Mouse (Mus musculus) intestine, embryonic 15.5 days (tissue): ENCODE data around the gene Sh3bgrl3. TPM values are rescaled to one million over a fixed set of nuclear protein-coding genes. Genes with fewer than 3 reads are reported as not detected.

Experiments
- ATAC-seq: fragments of 200-750 bp; cut with Nextera tagmentation; 2 replicates; pipeline ENCODE4 v1.8.0; 2017; ENCODE audit warnings: moderate TSS enrichment, moderate library complexity
- H3K27ac ChIP-seq: fragments of 300-500 bp; sonication (generic); 2 replicates; pipeline ENCODE4 v1.5.1; 2015; ENCODE audit warnings: mild to moderate bottlenecking, inconsistent platforms
- H3K27me3 ChIP-seq: fragments of 300-500 bp; sonication (generic); replicated peaks from 2 replicates; pipeline ENCODE4 v1.6.1; 2015; ENCODE audit warnings: inconsistent platforms
- H3K36me3 ChIP-seq: fragments of 300-500 bp; sonication (generic); 2 replicates; pipeline ENCODE4 v1.6.1; 2015; ENCODE audit warnings: inconsistent platforms
- H3K4me1 ChIP-seq: fragments of 300-500 bp; sonication (generic); replicated peaks from 2 replicates; pipeline ENCODE4 v1.6.1; 2015; ENCODE audit warnings: inconsistent platforms
- H3K4me2 ChIP-seq: fragments of 300-500 bp; sonication (generic); replicated peaks from 2 replicates; pipeline ENCODE4 v1.6.1; 2015; ENCODE audit warnings: mild to moderate bottlenecking, inconsistent platforms
- H3K4me3 ChIP-seq: fragments of 300-500 bp; sonication (generic); replicated peaks from 2 replicates; pipeline ENCODE4 v1.5.1; 2015; ENCODE audit warnings: inconsistent platforms
- H3K9ac ChIP-seq: fragments of 300-500 bp; sonication (generic); 2 replicates; pipeline ENCODE4 v1.6.1; 2015; ENCODE audit warnings: inconsistent platforms
- H3K9me3 ChIP-seq: fragments of 300-500 bp; sonication (generic); 2 replicates; pipeline ENCODE4 v1.6.1; 2016; ENCODE audit warnings: inconsistent platforms
- WGBS: fragments of 180-500 bp; shearing (Covaris S2); methylation state at CpG from one replicate; pipeline ENCODE4 v1.1.7; 2015; 5-methylcytosine and 5-hydroxymethylcytosine counted together
- polyA plus RNA-seq: library from polyadenylated mRNA; unstranded; fragments of >200 nt; fragmentation: Nextera tagmentation; extraction: Ambion mirVana; gene quantifications from 2 replicates; pipeline ENCODE4 v1.2.1, GENCODE M21; 2015

Gene Sh3bgrl3
- polyA plus RNA-seq, 1 experiment from 2014 or later, result 362 TPM

- Histone ChIP-seq H3K4me1 (peaks cover 48% of the 10 kb centered on the region), H3K4me3 (no peak overlapping the region), H3K9me3 (no peaks in the 10 kb centered on the region), H3K4me2 (peak overlapping the region; percentile 89; the same call in 1 of the 2 replicates), H3K36me3 (peaks cover 3% of the 10 kb centered on the region; the same call in 1 of the 2 replicates), H3K9ac (0 out of 2 replicates have a peak overlapping the region, but pooled peaks have one; percentile 85), H3K27ac (no peak overlapping the region), H3K27me3 (no peaks in the 10 kb centered on the region)
- WGBS, result 89% methylated on average over 21 of the region's 21 CpGs
- no peak for ATAC-seq
These were observed 2.1 kb downstream of the Sh3bgrl3 start for GRCm38 (mm10) chr4:134126300-134127120.

- no peaks in the 10 kb centered on the region for H3K27me3 ChIP-seq
- no peak overlapping the region for H3K4me2 ChIP-seq
- no peak overlapping the region for H3K4me3 ChIP-seq
- H3K36me3 ChIP-seq, result no peaks in the 10 kb centered on the region
- no peaks in the 10 kb centered on the region for H3K9me3 ChIP-seq
- H3K4me1 ChIP-seq, result peaks cover 54% of the 10 kb centered on the region
- 83% methylated on average over 15 of the region's 15 CpGs for WGBS
- no peak for ATAC-seq
- no peak overlapping the region for H3K9ac ChIP-seq
- no peak overlapping the region for H3K27ac ChIP-seq
These were observed 3.1 kb downstream of the Sh3bgrl3 start for GRCm38 (mm10) chr4:134125383-134126060.

GRCm38 (mm10) chr4:134123680-134124551 is 4.7 kb downstream of the Sh3bgrl3 start:
- H3K36me3 ChIP-seq, result no peaks in the 10 kb centered on the region
- peaks cover 49% of the 10 kb centered on the region for H3K4me1 ChIP-seq
- H3K9me3 ChIP-seq, result no peaks in the 10 kb centered on the region
- H3K9ac ChIP-seq, result 0 out of 2 replicates have a peak overlapping the region, but pooled peaks have one; percentile 1
- no peak for ATAC-seq
- 23% methylated on average over 17 of the region's 17 CpGs for WGBS
- no peak overlapping the region for H3K4me3 ChIP-seq
- H3K27ac ChIP-seq, result no peak overlapping the region
- no peaks in the 10 kb centered on the region for H3K27me3 ChIP-seq
- no peak overlapping the region for H3K4me2 ChIP-seq

GRCm38 (mm10) chr4:134123147-134123546 is 5.4 kb downstream of the Sh3bgrl3 start:
- H3K27ac ChIP-seq, result no peak overlapping the region
- no peaks in the 10 kb centered on the region for H3K9me3 ChIP-seq
- WGBS, result 95% methylated on average over 6 of the region's 6 CpGs
- H3K4me2 ChIP-seq, result no peak overlapping the region
- no peak overlapping the region for H3K9ac ChIP-seq
- ATAC-seq, result no peak
- H3K36me3 ChIP-seq, result no peaks in the 10 kb centered on the region
- H3K4me3 ChIP-seq, result no peak overlapping the region
- H3K4me1 ChIP-seq, result peaks cover 55% of the 10 kb centered on the region
- H3K27me3 ChIP-seq, result no peaks in the 10 kb centered on the region

- Histone ChIP-seq H3K4me3 (no peak overlapping the region), H3K9me3 (no peaks in the 10 kb centered on the region), H3K36me3 (no peaks in the 10 kb centered on the region), H3K4me2 (no peak overlapping the region), H3K4me1 (peaks cover 49% of the 10 kb centered on the region), H3K27me3 (no peaks in the 10 kb centered on the region), H3K27ac (no peak overlapping the region), H3K9ac (no peak overlapping the region)
- ATAC-seq, result 0 out of 2 replicates have a peak, but pooled peaks have one; percentile 6
- 23% methylated on average over 3 of the region's 3 CpGs for WGBS
These were observed 6.3 kb downstream of the Sh3bgrl3 start for GRCm38 (mm10) chr4:134122281-134122680.

- no peak overlapping the region for H3K4me3 ChIP-seq
- 43% methylated on average over 4 of the region's 4 CpGs for WGBS
- no peak overlapping the region for H3K9ac ChIP-seq
These were observed 7.0 kb downstream of the Sh3bgrl3 start for GRCm38 (mm10) chr4:134121571-134121970.

GRCm38 (mm10) chr4:134120916-134121315 is 7.7 kb downstream of the Sh3bgrl3 start:
- no peak overlapping the region for H3K4me3 ChIP-seq
- WGBS, result 80% methylated on average over 4 of the region's 4 CpGs
- H3K27me3 ChIP-seq, result no peaks in the 10 kb centered on the region
- H3K36me3 ChIP-seq, result no peaks in the 10 kb centered on the region
- H3K9ac ChIP-seq, result no peak overlapping the region
- peak overlapping the region; percentile 42; the same call in 1 of the 2 replicates for H3K27ac ChIP-seq
- H3K9me3 ChIP-seq, result no peaks in the 10 kb centered on the region
- H3K4me2 ChIP-seq, result no peak overlapping the region
- peaks cover 41% of the 10 kb centered on the region for H3K4me1 ChIP-seq
- ATAC-seq, result no peak

More at GRCm38 (mm10) chr4:134121571-134121970, 7.0 kb downstream of the Sh3bgrl3 start:
- Histone ChIP-seq H3K27ac (0 out of 2 replicates have a peak overlapping the region, but pooled peaks have one; percentile 42), H3K36me3 (no peaks in the 10 kb centered on the region), H3K27me3 (no peaks in the 10 kb centered on the region), H3K9me3 (no peaks in the 10 kb centered on the region), H3K4me2 (no peak overlapping the region), H3K4me1 (peaks cover 42% of the 10 kb centered on the region)
- no peak for ATAC-seq

GRCm38 (mm10) chr4:134120192-134120805 is 8.3 kb downstream of the Sh3bgrl3 start:
- Histone ChIP-seq H3K27ac (no peak overlapping the region), H3K4me2 (no peak overlapping the region), H3K4me1 (peaks cover 47% of the 10 kb centered on the region), H3K9ac (no peak overlapping the region), H3K9me3 (no peaks in the 10 kb centered on the region), H3K27me3 (no peaks in the 10 kb centered on the region), H3K36me3 (no peaks in the 10 kb centered on the region), H3K4me3 (no peak overlapping the region)
- 70% methylated on average over 6 of the region's 6 CpGs for WGBS
- no peak for ATAC-seq

GRCm38 (mm10) chr4:134119644-134120043 is 8.9 kb downstream of the Sh3bgrl3 start:
- H3K27me3 ChIP-seq, result no peaks in the 10 kb centered on the region
- peaks cover 45% of the 10 kb centered on the region for H3K4me1 ChIP-seq
- no peak overlapping the region for H3K4me3 ChIP-seq
- H3K9me3 ChIP-seq, result no peaks in the 10 kb centered on the region
- ATAC-seq, result no peak
- H3K27ac ChIP-seq, result no peak overlapping the region
- 69% methylated on average over 9 of the region's 9 CpGs for WGBS
- H3K4me2 ChIP-seq, result no peak overlapping the region
- no peaks in the 10 kb centered on the region for H3K36me3 ChIP-seq
- H3K9ac ChIP-seq, result no peak overlapping the region

- no peak overlapping the region for H3K4me2 ChIP-seq
- no peak overlapping the region for H3K9ac ChIP-seq
- ATAC-seq, result no peak
- no peak overlapping the region for H3K27ac ChIP-seq
- H3K9me3 ChIP-seq, result no peaks in the 10 kb centered on the region
- no peak overlapping the region for H3K4me3 ChIP-seq
- H3K4me1 ChIP-seq, result peaks cover 40% of the 10 kb centered on the region
- H3K27me3 ChIP-seq, result no peaks in the 10 kb centered on the region
- WGBS, result 67% methylated on average over 5 of the region's 5 CpGs
- H3K36me3 ChIP-seq, result no peaks in the 10 kb centered on the region
These were observed 9.5 kb downstream of the Sh3bgrl3 start for GRCm38 (mm10) chr4:134119042-134119441.

- ATAC-seq, result no peak
- Histone ChIP-seq H3K4me1 (peaks cover 48% of the 10 kb centered on the region), H3K4me2 (no peak overlapping the region), H3K4me3 (no peak overlapping the region), H3K9me3 (no peaks in the 10 kb centered on the region), H3K9ac (no peak overlapping the region), H3K27me3 (no peaks in the 10 kb centered on the region), H3K36me3 (no peaks in the 10 kb centered on the region), H3K27ac (no peak overlapping the region)
- WGBS, result 62% methylated on average over 14 of the region's 14 CpGs
These were observed 10.3 kb downstream of the Sh3bgrl3 start for GRCm38 (mm10) chr4:134118126-134118800.
